26 mouse cellular contexts compared by ENCODE assay signal in genomic region chr14:12202214-12202613, GRCm38 (mm10).
A peak's percentile ranks its signal among the peaks of the same experiment; 100 is the strongest.
DNase-seq lines count a peak whose midpoint lies in the region; ATAC-seq and TF ChIP-seq lines count a peak whose summit lies in the region.
"Had no signal": no experiment of that assay in that cellular context is flagged by ENCODE, and none has a peak within 500 bp of the region (broad histone marks: within the 10 kb centered on the region; RNA-seq: fewer than 3 reads in every experiment).

No protein-coding gene starts in this region.

- H3K27me3 ChIP-seq in forebrain, embryonic 11.5 days (ENCODE audit: control insufficient read depth, insufficient read depth, low read length) = no peaks in the 10 kb centered on the region
- H3K27me3 ChIP-seq in forebrain, embryonic 12.5 days = no peaks in the 10 kb centered on the region
- H3K27me3 ChIP-seq in kidney, adult 2 months (replicated peaks; ENCODE audit: control insufficient read depth, insufficient read depth, low read length) = no peaks in the 10 kb centered on the region
- H3K27me3 ChIP-seq in Patski = no peaks in the 10 kb centered on the region
- H3K27me3 ChIP-seq: CH12.LX; heart, embryonic 15.5 days; hindbrain, embryonic 13.5 days; limb, embryonic 13.5 days; lung, embryonic 15.5 days; neural tube, embryonic 15.5 days had no signal

- no peak overlapping the region for H3K4me3 ChIP-seq in forebrain, embryonic 11.5 days (ENCODE audit: low read depth, low read length)
- H3K4me3 ChIP-seq in forebrain, embryonic 12.5 days (replicated peaks) = no peak overlapping the region
- H3K4me3 ChIP-seq in kidney, adult 2 months (ENCODE audit: insufficient read depth, low read depth, low read length) = no peak overlapping the region
- H3K4me3 ChIP-seq: heart, embryonic 10.5 days; heart, embryonic 15.5 days; hindbrain, embryonic 13.5 days; layer of hippocampus, adult 2 months; limb, embryonic 13.5 days; lung, embryonic 15.5 days; neural tube, embryonic 15.5 days had no signal

- in situ Hi-C loops in Patski (cut with MboI; ENCODE audit: low pct_unique_long_range_greater_than_20kb) = loop anchor here (10.0 kb wide), 1 partner anchor 333 kb away; no protein-coding TSS in a partner anchor

- no peaks in the 10 kb centered on the region for H3K9me3 ChIP-seq in forebrain, embryonic 11.5 days (ENCODE audit: control insufficient read depth, low read length)
- H3K9me3 ChIP-seq in forebrain, embryonic 12.5 days = no peaks in the 10 kb centered on the region
- H3K9me3 ChIP-seq: heart, embryonic 10.5 days; heart, embryonic 15.5 days; hindbrain, embryonic 13.5 days; limb, embryonic 13.5 days; lung, embryonic 15.5 days; neural tube, embryonic 15.5 days had no signal

- H3K36me3 ChIP-seq in forebrain, embryonic 11.5 days (ENCODE audit: control insufficient read depth, insufficient read depth, low read length) = no peaks in the 10 kb centered on the region
- 0 out of 2 replicates have a peak, but pooled peaks cover 2% of the 10 kb centered on the region for H3K36me3 ChIP-seq in forebrain, embryonic 12.5 days (replicated peaks)
- H3K36me3 ChIP-seq in kidney, adult 2 months (ENCODE audit: control insufficient read depth, insufficient read depth, low read length) = no peaks in the 10 kb centered on the region
- H3K36me3 ChIP-seq: heart, embryonic 10.5 days; heart, embryonic 15.5 days; hindbrain, embryonic 13.5 days; lung, embryonic 15.5 days; neural tube, embryonic 15.5 days had no signal

- H3K4me1 ChIP-seq in forebrain, embryonic 11.5 days (replicated peaks; ENCODE audit: control insufficient read depth, insufficient read depth, low read length) = peaks cover 4% of the 10 kb centered on the region
- peaks cover 36% of the 10 kb centered on the region for H3K4me1 ChIP-seq in forebrain, embryonic 12.5 days
- H3K4me1 ChIP-seq in kidney, adult 2 months (ENCODE audit: control insufficient read depth, insufficient read depth, low read length) = peaks cover 18% of the 10 kb centered on the region; the same call in 1 of the 2 replicates
- H3K4me1 ChIP-seq: heart, embryonic 10.5 days; limb, embryonic 13.5 days had no signal

- no peak for TF ChIP-seq POLR2A in kidney, adult 2 months (IDR thresholded peaks at IDR 0.05; ENCODE audit: low read depth, low read length)

- H3K4me2 ChIP-seq in forebrain, embryonic 11.5 days (ENCODE audit: low read depth, low read length, severe bottlenecking) = no peak overlapping the region
- no peak overlapping the region for H3K4me2 ChIP-seq in forebrain, embryonic 12.5 days
- H3K4me2 ChIP-seq: heart, embryonic 15.5 days; hindbrain, embryonic 13.5 days; limb, embryonic 13.5 days; liver, embryonic 11.5 days; lung, embryonic 15.5 days; midbrain, embryonic 11.5 days; neural tube, embryonic 15.5 days had no signal

- H3K9ac ChIP-seq in forebrain, embryonic 11.5 days (ENCODE audit: low read length) = no peak overlapping the region
- H3K9ac ChIP-seq in forebrain, embryonic 12.5 days = no peak overlapping the region
- H3K9ac ChIP-seq: forebrain, postnatal 0 days; heart, embryonic 15.5 days; hindbrain, embryonic 13.5 days; limb, embryonic 13.5 days; lung, embryonic 15.5 days; neural tube, embryonic 15.5 days had no signal

- CTCF ChIA-PET in Patski (lab: Charles Lee) = no interaction called here

- DNase-seq in forebrain, embryonic 11.5 days (ENCODE audit: low spot score) = no peak
- peak; percentile 71 for DNase-seq in kidney, adult 2 months
- DNase-seq in kidney, postnatal 4 days = no peak
- no peak for DNase-seq in Patski (ENCODE audit: low read depth, low spot score)
- peak; percentile 55 for DNase-seq in retina, embryonic 14.5 days (ENCODE audit: low spot score)
- DNase-seq in frontal cortex, postnatal 25 days (ENCODE audit: low spot score in 2 of 2) = no peak
- DNase-seq: adrenal gland, postnatal 10 days; cerebellum, adult 8-10 months; cerebellum, postnatal 36 days; forebrain, postnatal 0 days; gastrocnemius, postnatal 10 days; right cerebral cortex, adult 18-20 months; spleen, adult 18-20 months; thymus, postnatal 14 days had no signal

- 0 out of 2 replicates have a peak, but pooled peaks have one; percentile 32 for ATAC-seq in forebrain, embryonic 11.5 days (replicated peaks; ENCODE audit: low FRiP score)
- no peak for ATAC-seq in forebrain, embryonic 12.5 days (ENCODE audit: low FRiP score)
- peak; percentile 70 for ATAC-seq in Patski
- ATAC-seq: forebrain, postnatal 0 days; inflammation-experienced regulatory T-cells, adult 6 months had no signal

- POLR2A ChIA-PET in Patski (lab: Charles Lee) = no interaction called here

- 63% methylated on average over 10 of the region's 10 CpGs for WGBS in forebrain, embryonic 11.5 days
- WGBS in forebrain, embryonic 12.5 days = 56% methylated on average over 10 of the region's 10 CpGs
- 48% methylated on average over 10 of the region's 10 CpGs for WGBS in kidney, adult 2 months

- no peak for TF ChIP-seq CTCF in kidney, adult 2 months (conservative IDR thresholded peaks at IDR 0.05; ENCODE audit: insufficient read depth, insufficient read length, low read depth, low read length)
- TF ChIP-seq CTCF in Patski (IDR thresholded peaks at IDR 0.05) = no peak

- H3K27ac ChIP-seq in forebrain, embryonic 11.5 days (ENCODE audit: low read depth, low read length) = no peak overlapping the region
- no peak overlapping the region for H3K27ac ChIP-seq in forebrain, embryonic 12.5 days
- H3K27ac ChIP-seq in kidney, adult 2 months (ENCODE audit: insufficient read depth, low read depth, low read length) = peak overlapping the region; percentile 98
- H3K27ac ChIP-seq: heart, embryonic 10.5 days; heart, embryonic 15.5 days; hindbrain, embryonic 13.5 days; layer of hippocampus, adult 2 months; limb, embryonic 13.5 days; lung, embryonic 15.5 days; neural tube, embryonic 15.5 days had no signal

Comparison
In these comparisons a context has a peak if more than half of its experiments do, and no peak if none do; other contexts are left out.
1. DNase-seq: peak in kidney, adult 2 months (single experiment) and retina, embryonic 14.5 days (single experiment); none in forebrain, embryonic 11.5 days (single experiment), kidney, postnatal 4 days (0 of 2), Patski (single experiment) and frontal cortex, postnatal 25 days (0 of 2).